Mouse (Mus musculus): ENCODE measurements around the gene Smco3.

GRCm38 (mm10) chr6:136857186-136857872 lies 22.1 kb upstream of the Smco3 start, which contains the start of gene Art4:
- TF ChIP-seq CTCF (conservative IDR thresholded peaks at IDR 0.05; ENCODE audit: low read length) (no peak), NANOG (IDR thresholded peaks at IDR 0.05; ENCODE audit: borderline replicate concordance, low read length) (no peak)
